Mouse (Mus musculus): ENCODE data around the gene Gjc2.

Gene Gjc2

GRCm38 (mm10) chr11:59161398-59161797 is 21.6 kb downstream of the Gjc2 start:
- peak; percentile 4 for DNase-seq (ENCODE audit: low spot score)

- DNase-seq (ENCODE audit: low spot score) = no peak
Measured at GRCm38 (mm10) chr11:59159558-59159957, 23.5 kb downstream of the Gjc2 start.

- no peak for DNase-seq (ENCODE audit: low spot score)
Measured at GRCm38 (mm10) chr11:59159099-59159498, 23.9 kb downstream of the Gjc2 start.

GRCm38 (mm10) chr11:59155900-59156299 is 27.1 kb downstream of the Gjc2 start:
- DNase-seq (ENCODE audit: low spot score) = no peak

GRCm38 (mm10) chr11:59154220-59154619 is 28.8 kb downstream of the Gjc2 start:
- no peak for DNase-seq (ENCODE audit: low spot score)

GRCm38 (mm10) chr11:59151729-59152128 is 31.3 kb downstream of the Gjc2 start:
- DNase-seq (ENCODE audit: low spot score) = no peak

GRCm38 (mm10) chr11:59149302-59149701 is 33.7 kb downstream of the Gjc2 start:
- DNase-seq (ENCODE audit: low spot score) = no peak

- DNase-seq (ENCODE audit: low spot score) = no peak
Measured at GRCm38 (mm10) chr11:59142962-59143361, 40.1 kb downstream of the Gjc2 start.

GRCm38 (mm10) chr11:59141772-59142370 is 41.1 kb downstream of the Gjc2 start:
- DNase-seq (ENCODE audit: low spot score) = peak; percentile 18

GRCm38 (mm10) chr11:59138537-59139486 is 44.2 kb downstream of the Gjc2 start:
- no peak for DNase-seq (ENCODE audit: low spot score)

GRCm38 (mm10) chr11:59136994-59137706 is 45.9 kb downstream of the Gjc2 start:
- DNase-seq (ENCODE audit: low spot score) = no peak

- DNase-seq (ENCODE audit: low spot score) = no peak
Measured at GRCm38 (mm10) chr11:59135904-59136452, 47.0 kb downstream of the Gjc2 start, which contains the start of gene Obscn. TSS of gene Obscn (minus strand) at chr11:59136402.

GRCm38 (mm10) chr11:59135051-59135820 is 47.8 kb downstream of the Gjc2 start:
- no peak for DNase-seq (ENCODE audit: low spot score)

GRCm38 (mm10) chr11:59134373-59134997 is 48.5 kb downstream of the Gjc2 start:
- peak; percentile 5 for DNase-seq (ENCODE audit: low spot score)

GRCm38 (mm10) chr11:59132065-59132464 is 50.9 kb downstream of the Gjc2 start:
- DNase-seq (ENCODE audit: low spot score) = no peak

- no peak for DNase-seq (ENCODE audit: low spot score)
Measured at GRCm38 (mm10) chr11:59131348-59131919, 51.6 kb downstream of the Gjc2 start.

GRCm38 (mm10) chr11:59130782-59131181 is 52.2 kb downstream of the Gjc2 start:
- no peak for DNase-seq (ENCODE audit: low spot score)

All from lung, postnatal 25 days (tissue).